Mouse (Mus musculus) testis, postnatal 14 days (tissue): ENCODE data around the gene Fam107b.

ENCODE experiments used
- DNase-seq: peaks from one replicate; pipeline ENCODE4 v3.0.0; 2021; ENCODE audit warnings: low spot score

Fam107b gene

DNA sequence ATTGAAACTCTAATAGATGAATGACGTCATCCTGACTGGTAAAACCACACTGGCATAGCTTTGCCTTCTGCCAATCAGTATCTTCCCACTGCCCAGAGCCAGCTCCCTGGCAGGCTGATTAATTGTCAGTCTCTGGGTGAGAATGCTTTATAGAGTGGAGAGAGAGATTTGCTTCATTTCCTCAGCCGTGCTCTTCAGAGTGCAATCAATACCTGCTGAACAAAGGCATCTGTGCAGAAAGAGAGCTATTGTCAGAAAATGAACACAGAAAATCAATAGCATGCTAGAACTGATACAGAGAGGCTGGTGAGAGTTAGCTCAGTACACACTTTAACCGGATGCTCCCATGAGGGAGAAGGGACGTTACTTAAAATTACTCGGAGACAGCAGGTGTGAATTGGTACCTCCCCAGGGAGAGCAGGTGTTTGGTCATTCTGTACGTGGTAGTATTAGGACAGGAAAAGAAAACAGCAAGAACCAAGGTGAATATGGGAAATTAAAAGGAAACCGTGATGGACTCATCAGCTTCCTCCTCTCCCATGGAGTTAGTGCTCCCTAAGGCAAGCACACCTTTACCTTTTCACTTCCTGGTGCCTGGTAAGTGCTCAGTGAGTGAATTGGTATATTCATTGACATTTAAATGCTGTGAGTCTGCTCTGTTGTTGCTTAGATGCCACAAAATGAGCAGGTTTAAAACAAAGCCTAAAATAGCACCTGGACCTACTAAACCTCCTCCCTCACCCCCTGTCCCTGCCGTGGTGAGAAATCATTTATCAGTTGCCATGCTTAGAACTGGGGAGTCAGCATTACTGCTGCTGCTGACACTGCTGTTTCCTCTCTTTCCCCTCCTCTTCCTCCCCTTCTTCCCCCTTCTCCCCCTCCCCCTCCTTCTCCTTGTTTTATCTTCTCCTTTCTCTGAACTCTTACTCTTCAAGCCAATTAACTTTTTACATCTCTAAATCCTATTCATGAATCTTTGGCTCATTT, 38.9 kb downstream of the Fam107b start:
- no peak for DNase-seq

DNA sequence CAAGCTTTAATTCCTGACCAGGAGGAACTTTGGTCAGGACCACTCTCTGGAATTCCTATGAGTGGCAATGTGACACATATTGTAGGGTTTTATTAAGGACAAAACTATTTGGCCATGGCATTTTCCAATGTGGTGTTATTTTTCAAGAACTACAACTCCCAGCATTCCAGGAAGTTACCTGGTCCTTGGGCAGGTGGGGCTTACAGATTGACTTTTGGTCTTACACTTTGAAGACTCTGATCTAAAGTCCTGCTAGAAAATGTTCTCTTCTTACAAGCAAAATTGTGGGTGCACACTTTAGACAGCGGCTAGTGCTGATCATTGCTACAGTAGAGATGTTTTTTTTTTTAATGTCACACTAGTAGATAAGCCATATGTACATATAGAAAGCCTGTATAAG, 48.2 kb downstream of the Fam107b start:
- DNase-seq: no peak

DNA sequence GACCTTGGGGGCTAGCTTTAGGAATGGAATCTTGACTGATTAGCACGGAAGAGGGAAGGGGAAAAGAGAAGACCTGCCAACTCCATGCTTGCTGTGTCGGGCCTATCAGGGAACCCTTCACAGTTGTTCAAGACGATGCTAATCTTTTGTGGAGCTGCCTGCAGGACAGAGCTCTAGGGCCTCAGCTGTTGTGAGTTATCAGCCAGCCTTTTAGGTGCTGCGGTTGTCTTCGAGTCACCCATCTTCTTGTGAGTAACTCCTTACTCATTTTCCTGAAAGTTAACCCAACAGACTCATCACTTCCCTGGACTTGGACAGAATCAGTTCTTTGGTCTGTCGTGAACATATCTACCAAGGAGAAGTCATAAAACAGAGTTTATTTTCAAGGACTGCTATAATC, 51.3 kb downstream of the Fam107b start:
- DNase-seq: no peak

DNA sequence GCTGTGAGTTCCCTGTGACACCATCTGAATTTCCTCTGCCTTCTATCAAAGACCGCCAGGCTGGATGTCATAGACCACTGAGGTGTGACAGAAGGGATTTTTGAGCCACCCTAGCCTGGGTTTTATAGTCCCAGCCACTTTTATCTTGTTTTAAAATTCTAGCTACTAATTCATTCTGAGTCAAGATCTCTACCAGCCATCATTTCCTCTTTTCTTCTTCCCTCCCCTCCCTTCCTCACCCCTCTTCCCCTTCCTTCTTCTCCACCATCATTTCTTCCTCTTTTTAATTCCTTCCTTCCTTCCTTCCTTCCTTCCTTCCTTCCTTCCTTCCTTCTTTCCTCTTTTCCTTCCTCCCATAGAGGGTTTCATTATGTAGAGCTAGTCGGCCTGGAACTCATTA, 51.9 kb downstream of the Fam107b start:
- no peak for DNase-seq

DNA sequence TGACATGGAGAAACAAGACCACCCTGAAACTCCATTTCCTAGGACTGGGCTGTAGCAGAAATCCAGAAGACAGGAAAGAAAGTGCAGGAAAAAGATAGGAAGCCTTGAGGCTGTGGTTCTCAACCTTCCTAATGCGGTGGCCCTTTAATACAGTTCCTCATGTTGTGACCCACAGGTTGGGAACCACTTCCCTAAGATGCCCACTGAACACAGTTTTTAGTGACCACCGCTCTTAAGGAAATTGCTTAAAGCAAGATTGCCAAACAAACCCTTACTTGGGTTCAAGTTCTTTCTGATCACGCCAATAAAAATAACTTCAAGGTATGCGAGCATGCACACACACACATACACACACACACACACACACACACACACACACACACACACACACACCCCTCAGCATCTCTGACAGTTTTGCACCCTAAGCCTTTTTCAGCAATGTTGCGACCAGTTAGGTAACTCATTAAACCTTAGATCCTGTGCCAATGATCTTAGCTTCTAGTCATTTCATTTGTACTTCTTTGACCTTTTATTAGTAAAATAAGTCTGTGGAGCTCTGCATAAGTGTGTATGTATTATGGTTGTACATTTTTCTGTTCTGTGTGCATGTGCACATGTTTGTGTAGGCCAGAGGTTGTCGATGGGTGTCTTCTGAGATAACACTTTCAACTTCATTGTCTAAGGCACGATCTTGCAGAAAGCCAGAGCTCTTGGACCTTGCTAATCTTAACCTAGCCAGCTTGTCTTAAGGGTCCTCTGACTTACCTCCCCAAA, 53.1 kb downstream of the Fam107b start:
- DNase-seq: no peak

DNA sequence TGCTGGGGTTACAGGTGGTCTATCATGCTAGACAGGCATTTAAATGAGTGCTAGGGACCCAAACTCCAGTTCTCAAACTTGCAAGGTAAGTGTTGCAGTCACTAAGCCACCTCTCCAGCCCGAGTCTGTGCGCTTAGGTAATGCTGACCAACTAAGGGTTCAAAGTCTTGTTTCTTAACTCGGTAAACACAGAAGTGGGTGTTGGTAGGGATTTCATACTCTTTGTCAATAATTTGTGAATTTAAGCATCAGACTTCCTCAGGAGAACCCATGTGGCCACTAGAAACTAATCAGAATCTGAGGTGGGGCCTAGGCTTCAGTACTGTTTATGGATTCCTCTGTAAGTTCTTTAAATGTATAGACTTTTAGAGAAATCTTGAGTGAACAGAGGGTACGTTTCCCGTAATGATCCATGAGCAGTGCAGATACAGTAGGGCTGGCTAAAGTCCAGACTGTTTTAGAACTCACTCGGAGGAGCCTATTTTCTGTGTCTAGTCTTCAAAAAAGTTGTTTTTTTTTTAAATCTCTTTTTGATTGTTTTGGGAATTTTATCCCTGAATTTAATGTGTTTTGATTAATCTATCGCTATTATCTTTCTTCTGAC, 53.8 kb downstream of the Fam107b start:
- DNase-seq: no peak

DNA sequence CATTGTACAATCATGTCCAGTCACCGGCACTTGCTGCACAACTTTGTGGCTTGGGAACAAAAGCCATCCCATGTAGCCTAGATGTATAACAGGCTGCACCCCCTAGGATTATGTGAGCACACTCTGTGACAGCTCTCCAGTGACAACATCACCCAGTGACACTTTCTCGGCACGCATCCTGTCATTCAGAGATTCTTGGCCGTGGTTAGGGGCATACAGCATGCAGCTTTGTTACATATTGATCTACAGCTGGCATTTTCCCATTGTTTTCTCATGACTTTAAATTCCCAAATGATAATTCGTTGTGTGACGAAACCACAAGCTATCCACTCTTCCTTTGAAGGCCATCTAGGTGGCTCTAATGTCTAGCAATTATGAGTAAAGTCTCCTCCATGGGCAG, 58.8 kb downstream of the Fam107b start:
- no peak for DNase-seq

DNA sequence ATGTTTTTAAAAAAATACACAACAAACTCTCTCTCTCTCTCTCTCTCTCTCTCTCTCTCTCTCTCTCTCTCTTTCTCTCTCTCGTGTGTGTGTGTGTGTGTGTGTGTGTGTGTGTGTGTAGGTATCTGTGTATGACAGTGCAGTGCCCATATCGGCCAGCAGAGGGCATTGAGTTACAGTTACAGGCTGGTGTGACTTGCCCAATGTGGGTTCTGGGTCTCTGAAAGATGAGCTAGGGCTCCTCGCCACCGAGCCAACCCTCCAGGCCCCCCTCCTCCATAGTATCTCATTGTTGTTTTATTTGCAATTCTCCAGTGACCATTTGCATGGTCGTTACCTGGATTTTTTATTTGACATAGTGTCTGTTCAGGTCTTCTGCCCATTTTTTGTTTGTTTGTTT, 59.5 kb downstream of the Fam107b start:
- DNase-seq: no peak

DNA sequence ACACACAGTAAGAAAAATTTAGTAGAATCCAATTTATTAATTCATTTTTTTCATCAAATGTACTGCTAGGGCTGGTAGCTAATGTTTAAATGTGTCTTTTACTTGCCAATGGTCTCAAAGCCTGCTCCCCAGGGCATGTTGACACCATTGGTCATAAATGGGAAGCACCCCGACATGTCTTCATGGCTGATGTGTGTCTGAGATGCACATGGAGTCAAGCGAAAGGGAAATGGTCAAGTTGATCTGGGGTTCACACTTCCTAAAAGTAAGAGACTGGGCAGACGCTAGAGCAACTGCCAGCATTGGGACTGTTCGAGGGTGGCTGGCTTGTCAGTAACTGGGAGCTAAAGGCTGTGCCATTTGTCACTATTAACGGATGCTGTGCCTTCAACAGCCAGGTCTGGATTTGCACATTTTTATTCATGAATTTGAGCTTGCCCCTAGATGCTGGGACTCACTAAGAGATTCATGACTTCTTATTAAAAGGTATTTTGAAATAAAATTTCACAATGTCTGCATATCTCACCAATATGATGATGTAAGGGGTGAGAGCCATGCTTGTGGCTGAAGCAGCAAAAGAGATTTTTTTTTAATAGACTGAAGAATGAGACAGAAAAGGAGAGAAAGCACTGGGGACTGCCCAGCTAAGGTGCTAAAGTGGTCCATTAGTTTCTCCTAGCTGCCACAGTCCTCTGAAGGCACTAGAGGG, 60.6 kb downstream of the Fam107b start:
- no peak for DNase-seq

DNA sequence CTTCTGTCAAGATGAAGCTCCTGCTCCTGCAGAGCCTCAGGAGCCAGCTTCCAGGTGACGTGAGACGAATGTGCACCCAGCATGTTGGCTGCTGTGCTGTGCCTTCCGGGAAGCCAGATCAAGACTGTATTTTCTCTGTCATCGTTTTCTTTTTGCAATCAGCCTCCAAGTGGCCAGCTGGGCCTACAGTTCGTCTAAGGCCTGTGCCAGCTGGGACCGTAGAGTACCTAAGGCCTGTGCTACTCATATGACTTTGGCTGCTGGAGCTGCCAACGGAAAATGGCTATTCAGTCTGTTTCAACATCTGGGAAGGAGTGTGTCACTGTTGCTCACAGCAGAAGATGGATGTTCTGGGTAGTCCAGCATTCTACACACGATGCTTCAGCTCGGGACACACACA, 62.8 kb downstream of the Fam107b start:
- DNase-seq: no peak

DNA sequence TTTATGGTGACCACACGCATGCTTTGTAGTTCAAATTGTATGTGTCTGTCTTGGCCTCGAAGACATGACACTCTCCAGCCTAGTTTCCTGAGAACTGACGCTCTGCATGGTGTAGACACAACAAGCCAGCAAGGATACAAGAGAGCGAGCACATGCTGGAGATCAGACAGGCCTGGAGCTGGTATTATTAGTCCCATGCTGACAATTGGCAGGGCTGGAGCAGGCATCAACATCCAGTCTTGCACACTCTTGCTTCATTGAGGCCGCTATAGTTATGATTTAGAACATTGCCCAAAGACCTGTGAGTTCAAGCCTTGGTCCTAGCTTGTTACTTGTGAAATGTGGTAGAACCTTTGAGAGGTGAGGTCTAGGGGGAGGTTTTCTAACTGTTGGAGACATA, 66.5 kb downstream of the Fam107b start:
- no peak for DNase-seq

DNA sequence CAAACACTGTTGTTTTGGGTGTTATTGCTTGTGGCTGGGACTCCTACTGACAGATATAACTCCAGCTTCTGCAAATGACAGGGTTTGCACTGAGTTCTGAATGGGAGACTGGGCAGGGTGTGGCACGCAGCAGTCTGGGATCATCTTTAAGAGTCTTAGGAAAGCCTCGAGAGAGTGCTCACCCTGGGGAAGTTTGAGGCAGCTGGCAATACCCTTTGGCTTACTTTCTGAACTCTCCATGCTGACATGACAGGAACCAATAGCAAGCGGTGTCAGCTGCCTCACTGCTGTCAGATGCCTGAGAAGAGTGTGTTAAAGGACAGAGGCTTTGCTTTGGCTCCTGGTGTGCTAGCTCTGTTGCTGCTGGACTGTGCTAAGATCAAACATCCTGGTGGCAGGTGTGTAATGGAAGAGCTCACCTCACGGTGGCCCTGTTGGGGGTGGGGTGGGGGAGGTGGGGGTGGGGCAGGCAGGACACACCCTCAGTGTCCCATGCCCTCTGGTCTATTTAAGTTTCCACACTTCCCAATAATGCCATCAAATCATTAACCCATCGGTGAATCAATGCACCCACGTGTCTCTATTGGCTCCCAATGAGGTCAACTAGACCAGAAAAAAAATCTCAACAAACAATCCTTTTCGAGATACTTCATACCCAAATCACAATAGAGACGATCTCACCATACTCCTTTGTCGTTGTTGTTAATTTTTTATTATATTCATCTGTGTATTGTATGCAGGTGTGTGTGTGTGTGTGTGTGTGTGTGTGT, 70.9 kb downstream of the Fam107b start:
- no peak for DNase-seq

DNA sequence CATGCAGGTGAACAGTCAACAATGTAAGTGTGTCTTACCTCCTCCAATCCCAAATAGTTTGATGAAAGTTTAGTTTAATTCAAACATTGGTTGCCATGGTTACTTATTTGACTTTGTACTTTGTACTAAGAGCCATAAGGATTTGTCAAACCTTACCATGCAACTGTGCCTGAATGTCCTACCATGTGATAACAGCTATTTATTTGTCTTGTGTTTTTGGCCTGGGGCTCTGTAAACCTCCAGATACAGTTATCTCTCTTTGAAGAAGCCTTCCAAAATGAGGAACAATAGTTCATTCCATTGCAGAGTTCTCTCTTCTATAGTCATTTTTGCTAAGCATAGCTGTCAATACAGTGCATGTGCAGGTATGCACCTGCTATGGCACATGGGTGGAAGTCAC, 72.7 kb downstream of the Fam107b start:
- no peak for DNase-seq

DNA sequence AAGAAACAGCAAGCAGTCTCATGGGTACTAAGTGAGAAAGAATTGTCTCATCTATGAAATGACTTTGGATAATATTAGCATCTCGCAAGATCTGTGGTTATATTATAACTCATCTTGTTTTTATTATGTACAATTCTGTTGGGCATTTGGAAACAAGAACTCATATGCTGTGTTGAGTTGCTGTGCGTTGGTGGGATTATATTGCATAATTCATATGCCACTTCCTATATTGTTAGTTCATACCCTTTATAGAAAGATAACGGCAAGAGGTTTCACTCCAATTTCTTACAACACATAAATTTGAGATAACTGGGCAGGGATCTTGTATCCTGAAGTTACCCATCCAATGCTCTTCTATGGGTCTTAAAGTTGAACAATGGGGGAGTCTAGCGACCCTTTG, 75.5 kb downstream of the Fam107b start:
- no peak for DNase-seq

DNA sequence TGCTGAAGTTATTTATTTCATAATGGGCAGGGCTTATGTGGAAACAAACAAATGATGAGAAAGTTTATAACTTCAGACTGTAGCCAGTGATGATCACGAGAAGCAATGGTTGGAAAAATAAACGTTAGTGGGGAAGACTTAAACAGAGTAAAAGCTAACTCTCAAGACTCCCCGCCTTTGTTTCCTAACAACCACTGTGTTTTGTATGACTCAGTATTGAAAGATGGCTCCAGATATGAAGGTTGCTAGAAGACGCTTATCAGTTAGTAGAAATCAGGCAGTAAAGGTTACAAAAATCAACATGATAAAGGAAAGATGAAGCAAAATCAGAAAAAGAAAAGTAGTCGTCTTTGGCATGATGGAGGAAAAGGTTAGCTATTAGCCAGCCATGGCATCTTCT, 78.9 kb downstream of the Fam107b start:
- DNase-seq: no peak

DNA sequence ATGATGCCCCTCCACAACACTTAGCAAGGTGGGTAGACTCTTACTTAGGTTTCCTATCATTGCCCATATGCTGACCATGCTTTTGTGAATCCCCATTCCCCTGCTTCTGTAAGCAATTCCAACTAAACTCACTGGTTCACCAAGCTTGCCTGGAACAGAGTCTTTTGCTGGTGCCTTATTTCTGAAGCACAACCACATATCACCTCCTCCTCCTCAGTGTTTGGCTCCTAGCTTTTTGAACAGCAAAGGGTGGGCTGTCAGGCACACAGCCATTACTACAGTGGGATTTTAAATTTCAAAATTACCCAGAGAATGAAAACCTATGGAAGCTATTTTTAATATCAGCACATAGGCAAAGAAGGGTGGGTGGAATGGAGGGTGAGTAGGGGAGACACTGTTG, 84.3 kb downstream of the Fam107b start:
- DNase-seq: no peak

DNA sequence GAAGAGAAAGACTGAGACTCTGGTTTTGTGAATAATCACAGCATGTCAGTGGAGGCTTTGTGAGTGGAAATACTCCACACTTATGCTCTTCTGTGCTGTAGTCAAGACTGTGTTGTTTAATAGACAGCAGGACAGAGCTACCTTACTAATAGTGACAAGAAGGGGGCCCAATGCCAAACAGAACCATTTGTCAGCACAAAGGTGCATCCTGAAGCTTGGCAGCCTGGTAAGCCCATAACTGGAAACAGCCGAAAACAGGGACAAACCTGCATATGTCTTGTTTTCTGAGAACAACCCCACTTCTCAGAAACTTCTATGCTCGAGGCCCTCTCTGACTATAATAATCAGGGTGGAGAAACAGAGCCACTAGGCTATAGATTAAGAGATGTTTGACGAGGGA, 85.8 kb downstream of the Fam107b start:
- DNase-seq: no peak

DNA sequence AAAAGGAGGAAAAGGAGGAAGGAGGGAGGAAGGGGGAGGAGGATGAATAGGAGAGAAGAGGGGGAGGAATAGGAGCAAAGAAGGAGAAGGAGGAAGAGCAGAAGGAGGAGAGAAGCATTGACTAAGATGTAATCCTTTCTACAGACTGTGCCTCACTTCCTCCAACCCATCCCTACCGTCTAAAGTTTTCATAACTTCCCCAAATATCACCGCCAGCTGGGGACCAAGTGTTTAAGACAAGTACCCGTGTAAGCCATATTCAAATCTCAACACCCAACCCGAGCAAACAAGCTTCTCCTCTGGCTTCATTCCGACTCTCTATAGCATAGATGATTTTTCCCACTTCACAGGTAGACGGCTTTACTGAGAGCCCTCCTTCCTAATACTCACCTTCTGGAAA, 86.5 kb downstream of the Fam107b start:
- no peak for DNase-seq

DNA sequence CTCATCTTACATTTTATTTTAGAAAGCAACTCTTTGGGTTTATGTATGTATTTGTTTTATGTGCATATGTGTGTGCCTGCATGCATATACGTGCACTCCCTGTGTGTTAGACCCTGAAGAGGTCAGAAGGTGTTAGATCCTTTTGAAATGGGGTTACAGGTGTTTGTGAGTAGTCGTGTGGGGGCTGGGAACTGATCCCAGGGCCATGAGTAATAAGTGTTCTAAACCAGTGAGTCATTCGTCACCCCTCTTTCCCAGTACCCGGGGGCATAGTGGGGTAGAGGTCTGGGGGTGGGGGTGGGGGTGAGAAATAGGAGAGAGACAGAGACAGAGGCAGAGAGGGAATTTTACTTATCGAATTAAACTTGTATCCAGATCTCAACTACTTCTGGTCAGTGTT, 87.1 kb downstream of the Fam107b start:
- DNase-seq: no peak

DNA sequence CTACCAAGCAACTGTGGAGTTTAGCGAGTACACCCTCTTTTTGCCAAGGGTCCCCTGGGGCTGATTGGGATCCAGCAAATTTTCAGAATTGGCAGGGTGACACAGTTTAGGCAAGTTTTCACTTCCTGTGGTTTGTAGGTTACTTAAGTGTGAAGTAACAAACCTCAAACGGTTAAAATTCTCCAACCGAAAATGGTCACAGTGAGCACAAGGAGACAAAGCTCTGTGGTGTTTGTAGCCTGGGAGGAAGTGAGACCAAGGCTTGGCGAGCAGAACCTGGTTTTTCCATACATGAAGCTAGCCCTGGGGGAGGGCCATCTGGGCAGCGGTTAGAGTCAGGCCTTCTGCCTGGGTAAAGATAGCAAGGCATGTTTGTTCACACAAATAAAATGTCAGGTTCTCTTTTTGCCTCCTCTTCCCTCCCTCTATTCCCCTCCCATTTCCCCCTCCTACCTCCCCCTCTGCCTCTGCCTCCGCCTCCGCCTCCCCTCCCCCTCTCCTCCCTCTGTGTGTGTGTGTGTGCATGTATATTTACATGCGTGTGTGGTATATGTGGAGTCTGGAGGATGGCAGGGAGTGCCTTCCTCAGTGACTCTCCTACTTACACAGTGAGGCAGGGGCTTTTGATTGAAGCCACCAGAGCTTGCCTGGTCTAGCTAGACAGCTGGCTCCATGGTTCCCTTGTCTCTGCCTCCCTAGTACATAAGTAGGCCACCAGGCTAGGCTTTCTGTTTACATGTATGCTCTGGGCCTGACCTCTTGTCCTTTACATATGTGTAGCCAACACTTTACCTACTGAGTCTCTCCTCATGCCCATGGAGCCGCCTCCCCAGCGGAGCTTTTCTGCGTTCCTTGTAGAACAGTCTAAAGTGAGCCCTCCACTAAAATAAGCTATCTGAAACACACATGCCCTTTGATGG, 87.8 kb downstream of the Fam107b start:
- no peak for DNase-seq
